ENCODE assay signal across 22 mouse cellular contexts in the genomic region with DNA sequence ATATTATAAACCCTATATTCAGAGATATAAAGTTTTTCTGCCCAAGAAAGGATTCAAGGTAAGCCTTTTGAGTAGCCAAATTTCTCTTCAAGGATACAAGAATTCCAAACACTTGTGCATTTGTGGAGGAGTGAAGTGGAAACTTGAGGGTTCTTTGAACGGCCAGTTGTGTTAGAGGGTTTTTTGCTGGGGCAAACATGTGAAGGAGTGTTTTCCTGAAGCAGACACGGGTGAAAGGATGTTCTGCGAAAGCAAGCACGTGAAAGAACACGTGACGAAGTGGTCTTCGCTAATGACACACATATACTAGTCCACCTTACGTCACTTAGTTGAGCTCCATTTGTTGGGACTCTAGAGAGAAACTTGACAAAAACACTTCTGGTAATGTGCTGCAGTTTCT.
"Had no signal": no experiment of that assay in that cellular context is flagged by ENCODE, and none has a peak within 500 bp of the region (broad histone marks: within the 10 kb centered on the region; RNA-seq: fewer than 3 reads in every experiment).

No protein-coding gene starts in this region.

- H3K9me3 ChIP-seq: liver, embryonic 13.5 days; liver, embryonic 15.5 days; midbrain, embryonic 10.5 days; neural tube, embryonic 15.5 days had no signal

- H3K4me1 ChIP-seq: midbrain, embryonic 10.5 days; neural tube, embryonic 13.5 days; neural tube, embryonic 15.5 days had no signal

- H3K27ac ChIP-seq: liver, embryonic 13.5 days; liver, embryonic 15.5 days; macrophage; midbrain, embryonic 10.5 days; midbrain, embryonic 12.5 days; neural tube, embryonic 13.5 days; neural tube, embryonic 15.5 days had no signal

- H3K36me3 ChIP-seq: liver, embryonic 13.5 days; midbrain, embryonic 12.5 days; neural tube, embryonic 13.5 days; neural tube, embryonic 15.5 days had no signal

- H3K4me2 ChIP-seq: liver, embryonic 11.5 days; liver, embryonic 13.5 days; liver, embryonic 15.5 days; lung, embryonic 14.5 days; midbrain, embryonic 12.5 days; neural tube, embryonic 13.5 days; neural tube, embryonic 15.5 days had no signal

- ATAC-seq: liver, postnatal 0 days; midbrain, embryonic 16.5 days had no signal

- DNase-seq: liver; liver, embryonic 13.5 days; liver, postnatal 0 days; lung, embryonic 14.5 days; midbrain, embryonic 14.5 days; retina, postnatal 1 day; right cerebral cortex, adult 18-20 months; right cerebral cortex, postnatal 25 days; right cerebral cortex, postnatal 4 days; spleen, adult 18-20 months; thymus, adult 18-20 months; thymus, postnatal 14 days had no signal

- H3K9ac ChIP-seq: liver, embryonic 13.5 days; liver, embryonic 15.5 days; liver, postnatal 0 days; lung, embryonic 14.5 days; midbrain, embryonic 12.5 days; neural tube, embryonic 13.5 days; neural tube, embryonic 15.5 days had no signal

- H3K4me3 ChIP-seq: liver, embryonic 13.5 days; liver, embryonic 15.5 days; megakaryocyte, embryonic 14.5 days; midbrain, embryonic 10.5 days; midbrain, embryonic 12.5 days; myocyte; neural tube, embryonic 13.5 days; neural tube, embryonic 15.5 days had no signal

- H3K27me3 ChIP-seq: liver, embryonic 13.5 days; liver, embryonic 15.5 days; megakaryocyte, embryonic 14.5 days; neural tube, embryonic 13.5 days; neural tube, embryonic 15.5 days had no signal
